Mouse (Mus musculus) embryo, embryonic 10.5 days (tissue): Measurements from ENCODE around the gene 0610012G03Rik.

ENCODE experiments used
- DNase-seq: peaks from one replicate; pipeline ENCODE4 v3.0.0-alpha.2; 2015; ENCODE audit warnings: low spot score

Gene 0610012G03Rik

GRCm38 (mm10) chr16:31932840-31933697, 15.2 kb downstream of the 0610012G03Rik start:
- peak; percentile 96 for DNase-seq

- peak; percentile 39 for DNase-seq
Observed at GRCm38 (mm10) chr16:31932255-31932654, 16.0 kb downstream of the 0610012G03Rik start.

- no peak for DNase-seq
Observed at GRCm38 (mm10) chr16:31931330-31931729, 17.0 kb downstream of the 0610012G03Rik start.

GRCm38 (mm10) chr16:31927412-31927811, 20.9 kb downstream of the 0610012G03Rik start:
- DNase-seq, result no peak

GRCm38 (mm10) chr16:31926547-31927182, 21.6 kb downstream of the 0610012G03Rik start:
- no peak for DNase-seq

- DNase-seq, result no peak
Observed at GRCm38 (mm10) chr16:31926091-31926490, 22.2 kb downstream of the 0610012G03Rik start.

GRCm38 (mm10) chr16:31924368-31924767, 23.9 kb downstream of the 0610012G03Rik start:
- DNase-seq, result no peak

GRCm38 (mm10) chr16:31918248-31918724, 30.0 kb downstream of the 0610012G03Rik start:
- DNase-seq, result peak; percentile 95

- DNase-seq, result no peak
Observed at GRCm38 (mm10) chr16:31917776-31918175, 30.5 kb downstream of the 0610012G03Rik start.

GRCm38 (mm10) chr16:31910281-31910847, 37.9 kb downstream of the 0610012G03Rik start:
- DNase-seq, result no peak

- no peak for DNase-seq
Observed at GRCm38 (mm10) chr16:31908959-31909358, 39.3 kb downstream of the 0610012G03Rik start.

- peak; percentile 62 for DNase-seq
Observed at GRCm38 (mm10) chr16:31906896-31907295, 41.4 kb downstream of the 0610012G03Rik start.

GRCm38 (mm10) chr16:31905891-31906825, 42.1 kb downstream of the 0610012G03Rik start:
- peak; percentile 20 for DNase-seq

GRCm38 (mm10) chr16:31905331-31905730, 43.0 kb downstream of the 0610012G03Rik start:
- DNase-seq, result no peak

GRCm38 (mm10) chr16:31903239-31903638, 45.1 kb downstream of the 0610012G03Rik start:
- no peak for DNase-seq

- no peak for DNase-seq
Observed at GRCm38 (mm10) chr16:31901886-31902285, 46.4 kb downstream of the 0610012G03Rik start.

GRCm38 (mm10) chr16:31898546-31899326, 49.6 kb downstream of the 0610012G03Rik start:
- DNase-seq, result no peak
